Mouse (Mus musculus) embryo, embryonic 11.5 days (tissue): ENCODE results near the gene Lrrc15.

ENCODE experiments used
- DNase-seq: peaks from one replicate; pipeline ENCODE4 v3.0.0-alpha.2; 2012; ENCODE audit warnings: low read depth, low spot score

Gene Lrrc15

DNA sequence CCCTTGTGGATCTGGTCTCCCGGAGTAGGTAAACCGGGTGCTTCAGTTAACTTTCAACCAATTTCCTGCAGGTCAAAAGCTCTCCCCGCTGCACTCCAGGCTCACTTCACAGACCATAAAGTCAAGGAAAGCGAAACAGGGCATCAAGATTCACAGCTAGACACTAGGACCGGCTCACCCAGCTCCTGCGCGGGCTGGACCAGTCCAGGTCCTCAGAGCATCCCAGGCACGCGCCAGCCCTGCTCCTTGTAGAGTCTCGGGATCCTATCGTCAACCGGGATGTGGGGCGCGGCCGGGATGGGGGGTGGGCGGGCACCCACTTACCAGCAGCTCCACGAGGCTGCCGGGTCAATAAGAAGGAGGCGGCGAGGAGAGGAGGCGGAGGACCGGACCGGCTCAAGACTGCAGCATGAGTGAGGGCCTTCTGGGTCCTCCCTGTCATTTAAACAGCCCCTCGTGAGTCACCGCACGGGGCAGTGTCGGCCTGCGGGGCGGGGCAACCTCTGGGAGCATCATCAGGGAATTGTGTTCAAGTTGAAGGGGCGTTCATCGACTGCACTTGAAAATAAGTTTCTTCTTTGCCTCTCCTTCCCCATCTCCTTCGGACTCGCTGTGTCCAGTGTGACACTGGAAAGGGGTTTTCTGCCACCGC, at the start of gene Lrrc15:
Gene Lrrc15, minus strand, starts transcription at position 413 of the 652 bp plus-strand sequence.
- DNase-seq = no peak

DNA sequence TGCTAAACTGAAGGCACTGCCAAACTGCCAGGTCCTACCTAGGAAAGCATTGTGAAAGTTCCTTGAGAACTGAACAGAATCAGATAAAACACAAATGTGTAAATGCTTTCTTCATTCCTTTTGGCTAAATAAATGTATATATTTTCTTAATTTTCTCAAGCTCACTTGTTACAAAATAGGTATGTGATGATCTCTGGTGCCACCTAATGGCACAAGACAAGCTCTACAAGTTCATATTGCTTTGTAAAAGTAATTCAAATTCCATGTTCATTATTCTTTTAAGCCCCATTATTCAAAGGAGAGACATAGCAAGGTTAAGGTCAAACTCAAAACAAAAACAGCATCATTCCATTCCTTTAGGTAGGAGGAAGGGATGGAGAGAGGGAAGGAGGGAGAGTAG, 31.2 kb upstream of the Lrrc15 start:
- DNase-seq = peak; percentile 42

- DNase-seq = no peak
Measured at GRCm38 (mm10) chr16:30310647-30311046, 27.6 kb upstream of the Lrrc15 start, which contains the start of gene Gp5. Gene Gp5, minus strand, starts transcription at chr16:30310779.

DNA sequence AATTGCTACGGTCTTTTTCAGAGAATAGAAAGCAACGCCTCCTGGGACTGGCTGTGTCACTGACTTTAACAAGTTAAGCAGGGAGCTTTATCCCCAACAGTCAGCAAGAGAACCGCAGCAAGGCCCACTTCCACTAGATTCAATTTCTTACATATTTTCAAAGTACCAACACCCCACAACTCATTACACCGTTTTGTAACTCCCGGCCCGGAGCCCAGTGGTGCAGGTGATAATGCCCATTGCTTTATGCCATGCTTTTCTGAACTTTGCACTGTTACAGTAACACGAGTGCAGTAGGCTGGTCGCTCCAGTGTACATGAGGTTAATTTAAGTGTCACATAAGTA, 27.1 kb upstream of the Lrrc15 start:
- no peak for DNase-seq

DNA sequence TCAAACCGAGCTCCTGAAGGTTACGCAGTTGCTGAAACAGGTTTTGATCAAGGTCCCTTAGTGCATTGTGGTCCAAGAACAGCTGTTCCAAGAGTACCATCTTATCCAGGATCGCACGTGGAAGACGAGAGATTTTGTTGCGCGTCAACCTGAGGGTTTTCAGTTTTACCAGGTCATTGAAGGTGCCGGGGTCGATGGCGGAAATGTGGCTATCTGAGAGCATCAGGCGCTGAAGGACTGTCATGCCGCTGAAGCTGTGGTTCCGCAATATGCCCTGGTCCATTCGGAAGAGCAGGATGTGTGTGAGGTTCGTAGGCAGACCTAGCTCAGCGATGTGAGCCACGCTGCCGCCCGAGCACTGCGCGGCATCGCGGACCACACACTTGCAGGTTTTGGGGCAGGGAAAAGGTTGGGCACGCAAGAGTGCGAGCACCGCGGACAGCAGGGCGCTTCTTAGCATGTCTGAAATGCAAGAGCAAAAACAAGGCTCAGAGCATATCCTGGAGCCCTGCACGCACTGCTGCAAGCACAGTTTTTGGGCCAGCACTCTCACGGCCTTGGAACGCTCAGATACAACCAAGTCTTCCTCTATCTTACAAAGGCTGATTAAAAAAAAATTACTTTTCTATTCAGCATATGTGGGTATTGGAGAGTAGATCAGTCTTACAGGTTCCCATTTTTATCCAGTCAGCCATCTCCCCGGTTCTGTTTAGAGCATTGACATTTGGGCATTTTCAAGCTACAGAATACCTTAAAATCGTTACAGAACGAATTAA, 26.5 kb upstream of the Lrrc15 start:
- DNase-seq = no peak

- no peak for DNase-seq
Measured at GRCm38 (mm10) chr16:30308616-30309394, 25.7 kb upstream of the Lrrc15 start.

DNA sequence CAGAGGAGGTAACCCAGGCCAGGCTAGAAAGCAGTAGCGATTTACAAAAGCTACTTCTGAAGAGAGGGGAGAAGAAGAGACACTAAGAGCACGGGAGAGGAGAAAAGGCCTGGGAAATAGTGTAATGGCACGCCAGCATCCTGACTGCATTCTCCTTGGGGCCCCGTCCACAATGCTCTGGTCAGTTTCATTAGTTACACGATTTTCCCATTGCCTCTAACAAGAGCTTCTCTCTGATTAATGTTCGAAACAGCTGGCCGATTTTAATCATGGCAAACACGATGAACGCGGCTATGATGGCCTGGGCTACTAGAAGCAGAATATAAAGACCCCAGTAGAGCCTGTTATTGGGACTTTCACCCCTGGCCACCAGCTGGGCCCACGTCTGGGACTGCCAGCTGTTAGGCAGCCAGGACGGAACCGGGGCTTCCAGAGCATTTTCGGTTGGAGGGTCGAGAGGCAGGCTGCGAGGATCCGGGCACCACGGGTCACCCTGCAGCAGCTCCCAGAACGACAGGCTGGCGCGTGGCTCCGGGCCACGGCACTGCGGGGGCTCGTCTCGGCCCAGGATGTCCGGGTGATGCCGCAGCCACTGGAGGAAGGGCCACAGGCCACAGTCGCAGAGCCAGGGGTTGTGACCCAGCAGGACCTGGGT, 25.0 kb upstream of the Lrrc15 start:
- DNase-seq = no peak

- DNase-seq = no peak
Measured at GRCm38 (mm10) chr16:30307306-30307705, 24.2 kb upstream of the Lrrc15 start.

DNA sequence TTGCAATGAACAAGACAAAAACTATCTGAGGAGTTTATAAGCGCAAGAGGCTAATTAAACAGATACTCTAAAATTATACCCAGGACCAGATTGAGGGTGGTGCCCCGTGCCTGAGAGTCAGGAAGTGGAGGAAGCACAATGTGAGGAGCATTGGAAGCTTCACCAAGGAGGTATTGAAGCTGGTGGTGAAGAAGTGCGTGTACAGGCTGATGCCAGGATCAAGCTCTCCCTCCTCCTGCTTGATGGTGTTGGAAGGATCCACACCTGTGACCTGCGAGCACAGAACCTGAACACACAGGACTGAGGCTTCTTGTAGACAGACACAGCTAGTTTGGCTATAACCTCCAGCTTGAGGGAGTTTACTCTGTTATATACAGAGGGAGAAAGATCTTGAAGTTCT, 23.0 kb upstream of the Lrrc15 start:
- no peak for DNase-seq

DNA sequence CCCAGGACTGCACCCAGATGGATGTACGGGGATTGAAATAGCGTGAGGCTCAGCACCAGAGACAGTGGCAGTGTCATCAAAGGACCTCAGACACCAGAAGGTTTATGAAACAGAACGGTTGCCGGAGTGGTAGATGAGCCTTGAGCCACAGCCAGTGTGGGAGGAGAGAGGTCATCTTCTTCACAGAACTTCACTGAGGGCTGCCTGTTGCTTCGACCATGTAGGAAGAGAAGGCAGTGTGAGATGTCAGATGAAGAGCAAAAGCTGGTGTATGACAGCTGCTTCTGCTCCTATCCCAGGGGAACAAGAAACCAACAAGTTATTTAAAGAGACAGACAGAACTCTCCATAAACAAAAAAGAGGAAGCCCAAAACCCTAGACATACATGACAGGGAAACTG, 21.2 kb upstream of the Lrrc15 start:
- DNase-seq = no peak

DNA sequence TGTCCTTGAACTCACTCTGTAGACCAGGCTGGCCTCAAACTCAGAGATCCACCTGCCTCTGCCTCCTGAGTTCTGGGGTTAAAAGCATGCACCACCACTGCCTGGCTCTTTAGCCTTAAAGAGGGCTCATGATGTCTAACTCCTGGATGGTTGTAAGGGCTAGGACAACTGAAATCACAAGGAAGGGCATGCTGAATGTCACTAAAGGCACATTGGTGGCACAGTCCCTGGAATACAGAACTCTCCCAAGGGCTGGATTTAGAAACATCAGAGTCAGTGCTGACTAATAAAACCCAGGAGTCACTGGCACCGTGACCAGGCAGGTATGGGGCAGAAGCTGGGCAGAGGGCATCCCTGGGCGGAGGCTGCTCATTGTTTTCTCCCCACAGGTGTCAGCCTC, 20.4 kb upstream of the Lrrc15 start:
- DNase-seq = no peak

- DNase-seq = no peak
Measured at GRCm38 (mm10) chr16:30302686-30303085, 19.6 kb upstream of the Lrrc15 start.

- DNase-seq = no peak
Measured at GRCm38 (mm10) chr16:30299711-30300277, 16.7 kb upstream of the Lrrc15 start.

DNA sequence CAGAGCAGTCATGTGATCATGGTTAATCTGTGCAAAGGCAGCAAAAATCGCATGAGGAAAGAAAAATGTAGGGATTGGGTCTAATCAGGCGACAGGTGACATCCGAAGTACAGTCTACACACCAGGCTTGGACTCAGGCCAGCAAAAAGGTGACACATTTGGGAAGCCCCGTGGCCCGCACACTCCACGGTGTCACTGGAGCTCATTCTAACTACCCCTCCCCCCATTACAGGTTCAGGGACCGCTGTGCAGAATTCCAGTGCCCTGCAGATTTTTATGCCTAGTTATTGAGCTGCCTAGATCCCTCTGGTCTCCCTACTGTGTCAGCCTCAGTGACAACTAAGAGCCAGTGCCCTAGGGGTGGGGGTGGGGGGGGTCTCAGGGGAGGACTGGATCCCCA, 14.4 kb upstream of the Lrrc15 start:
- no peak for DNase-seq

DNA sequence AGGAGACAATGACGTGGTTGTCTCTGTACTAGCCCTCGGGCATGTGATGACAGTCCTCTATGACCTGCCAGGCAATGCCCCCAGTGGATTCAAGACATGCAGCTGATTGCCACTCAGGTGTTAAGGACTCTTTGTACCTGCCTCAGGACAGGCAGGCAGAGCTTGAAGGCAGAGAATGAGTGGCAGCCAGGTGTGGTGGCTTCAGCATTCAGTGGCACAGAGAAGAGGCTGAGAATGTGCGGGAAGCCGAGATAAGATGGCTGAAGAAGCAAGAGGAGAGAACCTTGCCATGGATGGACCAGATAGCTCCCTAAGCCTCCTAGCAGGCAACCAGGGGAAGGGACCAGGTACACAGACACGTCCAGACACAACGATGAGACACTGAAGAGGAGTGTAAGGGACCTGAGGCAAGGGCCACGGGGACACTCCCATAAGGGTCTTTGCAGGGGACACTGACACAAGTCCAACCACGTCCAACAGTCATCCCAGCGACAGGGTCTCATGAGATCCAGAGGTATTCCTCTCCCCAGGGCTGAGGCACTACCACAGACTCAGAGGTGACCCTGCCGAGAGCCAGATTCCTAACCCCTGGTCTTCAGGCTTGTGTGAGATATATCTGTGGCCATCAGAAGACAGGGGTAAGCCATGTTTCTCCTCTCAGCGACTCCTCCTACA, 13.7 kb upstream of the Lrrc15 start:
- no peak for DNase-seq

DNA sequence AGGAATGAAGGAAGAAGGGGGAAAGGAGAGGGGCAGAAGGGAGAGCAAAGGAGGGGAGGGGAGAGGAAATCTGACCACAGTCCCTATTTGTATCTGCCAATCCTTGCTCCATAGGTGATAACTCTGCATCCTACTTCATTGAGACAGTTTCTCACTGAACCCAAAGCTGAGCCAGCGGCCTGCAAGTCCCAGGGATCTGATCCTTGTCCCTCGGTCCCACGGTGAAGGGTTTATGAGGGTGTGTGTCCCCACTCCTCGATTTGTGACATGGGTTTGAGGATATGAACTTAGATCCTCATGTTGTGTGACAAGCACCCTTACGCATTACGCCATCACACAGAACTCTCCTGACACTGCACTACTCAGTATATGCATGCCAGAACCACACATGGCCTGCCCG, 12.1 kb upstream of the Lrrc15 start:
- no peak for DNase-seq

GRCm38 (mm10) chr16:30290436-30290835, 7.4 kb upstream of the Lrrc15 start:
- no peak for DNase-seq

DNA sequence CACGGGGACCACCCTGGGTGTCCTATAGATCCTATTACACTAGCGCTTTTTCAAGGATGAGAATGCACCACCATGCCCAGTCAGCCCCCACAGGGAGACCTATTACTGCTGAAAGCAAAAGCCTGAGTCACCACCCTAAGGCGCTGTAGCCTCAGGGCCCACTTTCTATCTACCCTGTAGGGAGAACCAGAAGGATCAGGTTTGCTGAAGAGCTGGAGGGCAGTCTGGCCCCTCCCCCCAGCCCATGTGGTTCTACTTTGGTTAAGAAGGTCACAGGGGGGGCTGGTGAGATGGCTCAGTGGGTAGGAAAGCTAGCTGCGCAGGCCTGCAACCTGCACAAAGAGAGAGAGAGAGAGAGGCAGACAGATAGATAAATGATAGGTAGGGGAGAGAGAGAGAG, 2.6 kb upstream of the Lrrc15 start:
- DNase-seq = no peak

DNA sequence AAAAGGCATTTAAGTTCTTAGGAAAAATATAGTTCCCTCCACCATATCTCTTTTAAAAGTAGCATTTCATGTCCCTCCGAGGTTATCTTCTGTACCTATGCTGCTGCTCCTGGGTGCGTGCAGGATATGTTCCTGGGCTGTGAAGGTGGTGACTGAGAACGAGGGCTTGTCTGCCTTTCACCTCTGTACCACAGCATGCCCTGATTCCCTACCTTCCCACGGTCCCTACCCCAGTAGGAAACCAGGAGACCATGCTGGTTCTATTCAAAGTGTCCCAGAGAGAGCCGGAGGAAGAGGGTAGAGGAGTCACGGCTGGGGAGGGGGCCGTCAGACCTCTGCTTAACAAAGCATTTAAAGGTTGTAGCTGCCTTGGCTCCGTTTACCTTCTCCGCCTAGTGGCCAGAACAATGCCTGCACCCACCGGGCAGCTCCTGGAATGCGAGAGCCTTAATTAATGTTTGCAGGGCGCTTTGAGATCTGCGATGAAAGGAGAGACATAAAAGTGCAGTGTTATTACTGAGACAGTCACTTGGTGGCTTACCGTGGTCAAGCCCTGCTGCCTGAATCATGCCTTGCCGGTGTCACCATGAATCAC, 784 bp upstream of the Lrrc15 start:
- DNase-seq = peak; percentile 67

DNA sequence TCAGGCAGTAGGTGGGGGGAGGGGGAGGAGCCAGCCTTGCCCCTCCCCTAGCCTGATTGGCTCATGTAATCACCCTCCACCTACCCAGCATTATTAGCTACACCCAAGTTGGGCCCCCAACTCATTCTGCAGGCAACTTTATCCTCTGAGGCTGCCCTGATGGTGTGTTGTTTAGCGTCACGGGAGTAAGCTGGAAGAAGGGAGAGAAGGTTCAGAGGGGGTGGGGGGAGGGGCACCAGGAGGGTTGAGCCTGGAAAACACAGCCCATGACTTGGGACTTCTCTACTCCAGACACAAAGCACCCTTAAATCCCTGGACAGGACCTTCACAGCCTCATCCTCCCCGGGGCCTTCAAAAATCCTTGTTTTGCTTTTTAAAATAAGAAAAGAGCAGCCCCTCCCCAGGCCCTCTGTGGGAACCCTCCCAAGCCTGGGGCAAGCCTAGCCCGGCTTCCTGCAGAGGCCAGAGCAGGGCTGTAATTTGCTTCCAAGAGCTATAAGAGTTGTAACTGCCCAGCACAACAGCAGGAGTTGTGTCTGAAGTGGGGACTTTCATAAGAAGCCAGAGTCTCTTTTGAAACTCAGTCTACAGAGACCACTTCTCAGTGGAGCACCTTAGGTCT, 2.3 kb downstream of the Lrrc15 start:
- no peak for DNase-seq
